7 mouse cellular contexts compared by ENCODE assay signal in the genomic region with DNA sequence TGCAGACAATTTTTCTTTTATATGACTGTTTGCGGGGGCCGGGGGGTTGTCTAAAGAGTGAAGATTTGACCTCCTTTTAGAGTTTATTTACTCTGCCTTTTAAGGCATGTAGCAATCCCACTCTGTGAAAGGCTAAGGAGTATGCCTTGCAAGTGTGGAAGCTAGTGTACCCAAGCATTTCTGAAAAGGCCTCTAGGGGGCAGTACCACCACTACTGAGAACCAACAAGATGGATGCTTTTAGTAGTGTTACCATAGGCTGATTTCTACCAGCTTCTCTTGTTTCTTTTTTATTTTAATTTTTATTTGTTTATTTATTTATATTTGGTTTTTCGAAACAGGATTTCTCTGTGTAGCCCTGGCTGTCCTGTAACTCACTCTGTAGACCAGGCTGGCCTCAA.
A peak's percentile ranks its signal among the peaks of the same experiment; 100 is the strongest.
DNase-seq lines count a peak whose midpoint lies in the region; ATAC-seq and TF ChIP-seq lines count a peak whose summit lies in the region.

No protein-coding gene starts in this region.

- H3K27me3 ChIP-seq in kidney, adult 2 months (replicated peaks; ENCODE audit: control insufficient read depth, insufficient read depth, low read length) = no peaks in the 10 kb centered on the region

- no peak for ATAC-seq in inflammation-experienced regulatory T-cells, adult 6 months

- H3K4me1 ChIP-seq in kidney, adult 2 months (ENCODE audit: control insufficient read depth, insufficient read depth, low read length) = no peaks in the 10 kb centered on the region

- 0 out of 2 replicates have a peak, but pooled peaks have one; percentile 22 for TF ChIP-seq CTCF in kidney, adult 2 months (conservative IDR thresholded peaks at IDR 0.05; ENCODE audit: insufficient read depth, insufficient read length, low read depth, low read length)

- H3K79me2 ChIP-seq in macrophage (ENCODE audit: inconsistent target) = no peaks in the 10 kb centered on the region

- peak; percentile 9 to 37 for DNase-seq in left cerebral cortex, postnatal 14 days (ENCODE audit: low spot score in 2 of 2)
- no peak for DNase-seq in left cerebral cortex, adult 8-10 months (ENCODE audit: low spot score in 2 of 2)
- DNase-seq in T-cell, adult 2 months (ENCODE audit: low spot score) = peak; percentile 60
- peak; percentile 27 for DNase-seq in c-Kit-positive CD71-positive TER-119-negative erythroid progenitor cells, embryonic 14.5 days (ENCODE audit: low read depth)
- DNase-seq in kidney, adult 2 months = peak; percentile 51

- H3K36me3 ChIP-seq in kidney, adult 2 months (ENCODE audit: control insufficient read depth, insufficient read depth, low read length) = no peaks in the 10 kb centered on the region
- H3K36me3 ChIP-seq in macrophage (ENCODE audit: inconsistent target) = no peaks in the 10 kb centered on the region

- intact Hi-C loops in left cerebral cortex, postnatal 14 days (cut with DNase I) = loop anchor here (10.0 kb wide), 1 partner anchor 118 kb away; no protein-coding TSS in a partner anchor

- H3K4me3 ChIP-seq in kidney, adult 2 months (ENCODE audit: insufficient read depth, low read depth, low read length) = no peak overlapping the region
- H3K4me3 ChIP-seq in macrophage (ENCODE audit: inconsistent target) = no peak overlapping the region

- TF ChIP-seq POLR2A in kidney, adult 2 months (IDR thresholded peaks at IDR 0.05; ENCODE audit: low read depth, low read length) = no peak

- 84% methylated on average over 3 of the region's 3 CpGs for WGBS in kidney, adult 2 months
- WGBS in macrophage (ENCODE audit: missing documents) = 90% methylated on average over 3 of the region's 3 CpGs

- H3K27ac ChIP-seq in kidney, adult 2 months (ENCODE audit: insufficient read depth, low read depth, low read length) = no peak overlapping the region
- H3K27ac ChIP-seq in macrophage = peak overlapping the region; percentile 12; the same call in 1 of the 2 replicates

Comparison
In these comparisons a context has a peak if more than half of its experiments do, and no peak if none do; other contexts are left out.
1. DNase-seq: peak in left cerebral cortex, postnatal 14 days (2 of 2), T-cell, adult 2 months (single experiment), c-Kit-positive CD71-positive TER-119-negative erythroid progenitor cells, embryonic 14.5 days (single experiment) and kidney, adult 2 months (single experiment); none in left cerebral cortex, adult 8-10 months (0 of 2).